8 mouse cellular contexts compared by ENCODE assay signal in the genomic region with DNA sequence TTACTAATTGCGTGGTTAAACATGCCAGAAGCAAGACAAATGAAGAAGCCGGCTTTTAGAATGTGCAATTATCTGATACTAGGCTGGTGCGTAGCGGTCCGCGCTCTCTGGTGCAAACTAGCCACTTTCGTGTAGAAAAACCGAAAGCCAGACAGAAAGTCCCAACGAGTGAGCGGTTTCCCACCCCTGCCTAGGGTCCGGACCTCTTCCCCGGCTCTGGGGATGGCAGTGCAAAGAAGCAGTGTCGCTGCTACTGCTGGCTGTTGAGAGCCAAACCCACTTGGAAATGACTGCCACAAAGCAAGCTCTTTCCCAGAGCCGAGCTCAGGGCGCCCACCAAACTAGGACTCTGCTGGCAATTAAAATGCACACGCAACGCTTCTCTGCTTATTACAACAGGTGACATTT. TPM values are rescaled to one million over a fixed set of nuclear protein-coding genes. Genes with fewer than 3 reads are reported as not detected.
DNase-seq lines count a peak whose midpoint lies in the region; ATAC-seq lines count a peak whose summit lies in the region.

No protein-coding gene starts in this region.

- H3K4me1 ChIP-seq in limb, embryonic 15.5 days: peaks cover 36% of the 10 kb centered on the region

- no peak overlapping the region for H3K9ac ChIP-seq in limb, embryonic 15.5 days

- no peak overlapping the region for H3K27ac ChIP-seq in limb, embryonic 15.5 days

- peak; percentile 16 to 43 for DNase-seq in cerebellum, postnatal 25 days
- DNase-seq in cerebellum, adult 9-10 months: no peak
- peak; percentile 40 to 43 for DNase-seq in spleen, postnatal 10 days (ENCODE audit: low spot score in 2 of 2)
- no peak for DNase-seq in spleen, postnatal 14 days (ENCODE audit: low spot score in 2 of 2)
- DNase-seq in heart, postnatal 36 days: peak; percentile 37 to 58
- peak; percentile 66 for DNase-seq in retina, embryonic 14.5 days (ENCODE audit: low spot score)

- no peaks in the 10 kb centered on the region for H3K9me3 ChIP-seq in limb, embryonic 15.5 days

- intact Hi-C loops in heart, postnatal 36 days (cut with DNase I): no loop called here

- H3K4me2 ChIP-seq in limb, embryonic 15.5 days: peak overlapping the region; percentile 91

- peaks cover 72% of the 10 kb centered on the region for H3K27me3 ChIP-seq in limb, embryonic 15.5 days

- no peaks in the 10 kb centered on the region for H3K36me3 ChIP-seq in limb, embryonic 15.5 days

- peak overlapping the region; percentile 50 for H3K4me3 ChIP-seq in limb, embryonic 15.5 days

- 3% methylated on average over 17 of the region's 17 CpGs for WGBS in limb, embryonic 15.5 days

- ATAC-seq in limb, embryonic 15.5 days (ENCODE audit: insufficient number of reproducible peaks, low FRiP score, low TSS enrichment, low read depth): no peak
- no peak for ATAC-seq in erythroid progenitor cell, adult 5-6 weeks (replicated peaks; ENCODE audit: low FRiP score, poor library complexity, severe bottlenecking)

RNA-seq across cellular contexts. Expression of gene Rnf220, which starts 3.7 kb away (rescaled TPM):
- 10 to 100 TPM; 33.7 to 36.0 TPM for total RNA-seq in heart, postnatal 36 days (2021)
- polyA plus RNA-seq in limb, embryonic 15.5 days (2015; fragmentation: Nextera tagmentation; extraction: Ambion mirVana): 64.7 and 73.0 TPM in 2 replicates
- 20.9 and 22.6 TPM in 2 replicates for total RNA-seq in erythroid progenitor cell, adult 5-6 weeks (2015; ENCODE audit: low replicate concordance)
- 10.1 and 21.9 TPM in 2 replicates for total RNA-seq in erythroid progenitor cell, adult 5-6 weeks (2017; ENCODE audit: low replicate concordance)

RNA-seq across cellular contexts. Expression of gene Eri3, which starts 57.0 kb away (rescaled TPM):
- 10 to 100 TPM; 89.9 to 91.4 TPM for total RNA-seq in heart, postnatal 36 days (2021)
- polyA plus RNA-seq in limb, embryonic 15.5 days (2015; fragmentation: Nextera tagmentation; extraction: Ambion mirVana): 144 and 158 TPM in 2 replicates
- 19.1 and 24.3 TPM in 2 replicates for total RNA-seq in erythroid progenitor cell, adult 5-6 weeks (2015; ENCODE audit: low replicate concordance)
- 0.61 and 5.5 TPM in 2 replicates for total RNA-seq in erythroid progenitor cell, adult 5-6 weeks (2017; ENCODE audit: low replicate concordance)

Comparison
In these comparisons a context has a peak if more than half of its experiments do, and no peak if none do; other contexts are left out.
1. DNase-seq: peak in cerebellum, postnatal 25 days (2 of 2), spleen, postnatal 10 days (2 of 2), heart, postnatal 36 days (2 of 2) and retina, embryonic 14.5 days (single experiment); none in cerebellum, adult 9-10 months (single experiment) and spleen, postnatal 14 days (0 of 2).